Mouse (Mus musculus) CH12.LX (cell line): ENCODE results near the gene Igsf21. TPM values are rescaled to one million over a fixed set of nuclear protein-coding genes. Genes with fewer than 3 reads are reported as not detected.

Experiments used
- DNase-seq: peaks from one replicate; pipeline ENCODE4 v3.0.0-alpha.2; 2013; ENCODE audit errors: extremely low read depth
- H3K27ac ChIP-seq: 2 replicates; pipeline ENCODE4 v1.5.1; 2012; ENCODE audit warnings: low read depth, mild to moderate bottlenecking, control low read depth, moderate library complexity; ENCODE audit not compliant: insufficient read depth
- H3K27me3 ChIP-seq: replicated peaks from 2 replicates; pipeline ENCODE3; 2012; ENCODE audit warnings: inconsistent platforms
- H3K36me3 ChIP-seq, 2 experiments: replicated peaks in 1 of 2; 2 replicates each; pipeline versions ENCODE3 to v1.6.1; 2012; ENCODE audit warnings: inconsistent platforms in 1 of 2, low read length in 1 of 2, mild to moderate bottlenecking in 1 of 2, mixed read lengths in 1 of 2, moderate library complexity in 1 of 2; ENCODE audit not compliant: control insufficient read depth in 1 of 2, insufficient read depth in 1 of 2
- H3K4me1 ChIP-seq, 2 experiments: 2 replicates each; pipeline ENCODE4 v1.6.1; 2012; ENCODE audit warnings: inconsistent platforms in 1 of 2, moderate library complexity in 1 of 2; ENCODE audit not compliant: insufficient read depth in 2 of 2, control insufficient read depth in 1 of 2
- H3K4me2 ChIP-seq: 2 replicates; pipeline ENCODE4 v1.6.1; 2012; ENCODE audit warnings: low read depth, mild to moderate bottlenecking, control low read depth; ENCODE audit not compliant: poor library complexity, insufficient read depth, severe bottlenecking
- H3K4me3 ChIP-seq, 3 experiments: fragments of 150-350 bp in 1 of 3; sonication (generic) in 1 of 3; replicated peaks in 1 of 3; 2 replicates each; pipeline versions ENCODE3 to v1.5.1; 2011 to 2012; ENCODE audit warnings: low read depth in 2 of 3, low read length in 2 of 3, mild to moderate bottlenecking in 2 of 3, moderate library complexity in 2 of 3, control low read depth in 1 of 3, improper control_type of control experiment in 1 of 3, inconsistent platforms in 1 of 3, mixed read lengths in 1 of 3; ENCODE audit not compliant: poor library complexity in 1 of 3
- H3K79me2 ChIP-seq: replicated peaks from 2 replicates; pipeline ENCODE4 v1.6.1; 2012; ENCODE audit warnings: mild to moderate bottlenecking, moderate library complexity; ENCODE audit not compliant: control insufficient read depth, poor library complexity, insufficient read depth, severe bottlenecking; ENCODE audit errors: extremely low read depth
- H3K9ac ChIP-seq: 2 replicates; pipeline ENCODE4 v1.6.1; 2012; ENCODE audit warnings: low read depth, mild to moderate bottlenecking, control low read depth, moderate library complexity; ENCODE audit not compliant: insufficient read depth
- H3K9me3 ChIP-seq: replicated peaks from 2 replicates; pipeline ENCODE3; 2012; ENCODE audit warnings: low read length, inconsistent platforms, mixed read lengths
- BHLHE40 ChIP-seq: IDR thresholded peaks from 2 replicates; pipeline ENCODE4 v1.6.1; 2011; ENCODE audit warnings: mild to moderate bottlenecking, low read depth, low read length, improper control_type of control experiment
- CHD1 ChIP-seq: IDR thresholded peaks from 2 replicates; pipeline ENCODE4 v1.6.1; 2012; ENCODE audit warnings: low read depth, low read length, improper control_type of control experiment, inconsistent platforms
- CHD2 ChIP-seq: IDR thresholded peaks from 2 replicates; pipeline ENCODE4 v1.6.1; 2011; ENCODE audit warnings: low read length, improper control_type of control experiment
- KAT2A ChIP-seq: IDR thresholded peaks from 2 replicates; pipeline ENCODE4 v1.6.1; 2012; ENCODE audit warnings: low read length, improper control_type of control experiment, inconsistent platforms; ENCODE audit not compliant: insufficient replicate concordance
- MEF2A ChIP-seq: IDR thresholded peaks from 2 replicates; pipeline ENCODE4 v1.6.1; 2014; ENCODE audit warnings: low read depth, mild to moderate bottlenecking, inconsistent platforms, low read length, improper control_type of control experiment, borderline replicate concordance
- MYC ChIP-seq: IDR thresholded peaks from 2 replicates; pipeline ENCODE4 v1.6.1; 2011; ENCODE audit warnings: low read depth, mild to moderate bottlenecking, improper control_type of control experiment, low read length
- PAX5 ChIP-seq: IDR thresholded peaks from 2 replicates; pipeline ENCODE4 v1.6.1; 2012; ENCODE audit warnings: low read length, inconsistent platforms, mixed read lengths
- POLR2A ChIP-seq: IDR thresholded peaks from 2 replicates; pipeline ENCODE4 v1.6.1; 2011; ENCODE audit warnings: low read depth, mild to moderate bottlenecking, improper control_type of control experiment, low read length
- POLR2AphosphoS2 ChIP-seq: IDR thresholded peaks from 2 replicates; pipeline ENCODE4 v1.6.1; 2011; ENCODE audit warnings: low read depth, low read length, improper control_type of control experiment
- RAD21 ChIP-seq: IDR thresholded peaks from 2 replicates; pipeline ENCODE4 v1.6.1; 2011; ENCODE audit warnings: low read depth, mild to moderate bottlenecking, low read length, improper control_type of control experiment, moderate library complexity
- TBP ChIP-seq: conservative IDR thresholded peaks from 2 replicates; pipeline ENCODE4 v1.6.1; 2011; ENCODE audit warnings: low read depth, low read length, improper control_type of control experiment
- USF2 ChIP-seq: conservative IDR thresholded peaks from 2 replicates; pipeline ENCODE4 v1.6.1; 2011; ENCODE audit warnings: low read depth, low read length, improper control_type of control experiment
- ZC3H11A ChIP-seq: IDR thresholded peaks from 2 replicates; pipeline ENCODE4 v1.6.1; 2012; ENCODE audit warnings: low read depth, mild to moderate bottlenecking, inconsistent platforms, low read length, improper control_type of control experiment
- ZKSCAN1 ChIP-seq: IDR thresholded peaks from 2 replicates; pipeline ENCODE4 v1.6.1; 2012; ENCODE audit warnings: low read depth, inconsistent platforms, low read length, improper control_type of control experiment, borderline replicate concordance
- ZMIZ1 ChIP-seq: IDR thresholded peaks from 2 replicates; pipeline ENCODE4 v1.6.1; 2012; ENCODE audit warnings: low read depth, mild to moderate bottlenecking, inconsistent platforms, low read length, improper control_type of control experiment
- ZNF384 ChIP-seq: IDR thresholded peaks from 2 replicates; pipeline ENCODE4 v1.6.1; 2012; ENCODE audit warnings: low read depth, low read length, improper control_type of control experiment, inconsistent platforms
- dilution Hi-C: fragments of 300-500 bp; cut with MboI; formaldehyde crosslinking; loops from 2 replicates; pipeline ENCODE4 v1.14.3; 2020; ENCODE audit warnings: low sequenced_read_pairs; ENCODE audit not compliant: extremely low pct_unique_long_range_greater_than_20kb, extremely low pct_ligation_motif_present
- in situ Hi-C: fragments of 300-500 bp; cut with MboI; formaldehyde crosslinking; loops from 3 replicates; pipeline ENCODE4 v1.14.3; 2019; ENCODE audit warnings: low sequenced_read_pairs, low pct_ligation_motif_present, low pct_unique_long_range_greater_than_20kb, mixed read lengths
- polyA plus RNA-seq: library from polyadenylated mRNA; unstranded; fragments of >175 nt; gene quantifications from 2 replicates; pipeline ENCODE4 v1.2.1, GENCODE M21; 2012; ENCODE audit warnings: low read depth; ENCODE audit not compliant: insufficient read length
- total RNA-seq, 2 experiments: library from RNA; depleted of rRNA; stranded (reverse); fragments of 300-350 nt in 1 of 2; fragments of >200 nt in 1 of 2; gene quantifications; 2 replicates each; pipeline ENCODE4 v1.2.3; 2012 to 2014

Gene Igsf21
- total and polyA plus RNA-seq, 3 experiments, result not detected

DNA sequence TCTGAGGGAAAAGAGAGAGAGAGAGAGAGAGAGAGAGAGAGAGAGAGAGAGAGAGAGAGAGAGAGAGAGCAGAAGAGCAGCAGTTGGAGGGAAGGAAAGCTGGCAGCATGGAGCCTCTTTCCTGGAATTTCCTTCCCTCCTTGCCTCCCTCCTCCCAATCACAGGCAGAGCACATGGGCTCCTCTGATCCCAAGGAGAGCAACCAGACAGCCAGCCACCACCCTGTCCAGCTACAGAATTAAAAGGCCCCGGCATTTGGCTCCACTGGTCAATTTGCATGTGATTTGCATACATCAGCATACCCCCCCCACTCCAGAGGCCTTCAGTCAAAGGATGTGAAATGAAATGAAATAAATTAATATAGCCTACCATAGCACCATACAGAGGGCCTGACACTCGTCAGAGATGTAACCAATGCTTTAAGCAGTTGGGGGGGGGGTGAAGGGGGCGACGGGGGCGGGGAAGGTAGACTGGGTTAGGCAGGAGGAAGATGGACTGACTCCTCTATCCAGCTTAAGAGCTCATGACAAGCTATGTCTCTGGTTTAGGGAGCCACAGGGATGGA lies 91.6 kb downstream of the Igsf21 start:
- in situ Hi-C loops (no loop called here), dilution Hi-C loops (no loop called here)
- H3K4me3 ChIP-seq, result no peak overlapping the region
- H3K79me2 ChIP-seq, result no peaks in the 10 kb centered on the region
- H3K27me3 ChIP-seq, result no peaks in the 10 kb centered on the region
- H3K4me1 ChIP-seq, result no peaks in the 10 kb centered on the region
- H3K4me2 ChIP-seq, result no peak overlapping the region
- no peaks in the 10 kb centered on the region for H3K36me3 ChIP-seq
- no peak for DNase-seq
- H3K27ac ChIP-seq, result no peak overlapping the region
- H3K9me3 ChIP-seq, result peaks cover 29% of the 10 kb centered on the region
- no peak for TF ChIP-seq CHD2
- no peak for TF ChIP-seq CHD1
- no peak for TF ChIP-seq ZC3H11A
- no peak for TF ChIP-seq ZNF384
- no peak for TF ChIP-seq USF2
- TF ChIP-seq, all 38 proteins: peak for 0
- no peak overlapping the region for H3K9ac ChIP-seq

DNA sequence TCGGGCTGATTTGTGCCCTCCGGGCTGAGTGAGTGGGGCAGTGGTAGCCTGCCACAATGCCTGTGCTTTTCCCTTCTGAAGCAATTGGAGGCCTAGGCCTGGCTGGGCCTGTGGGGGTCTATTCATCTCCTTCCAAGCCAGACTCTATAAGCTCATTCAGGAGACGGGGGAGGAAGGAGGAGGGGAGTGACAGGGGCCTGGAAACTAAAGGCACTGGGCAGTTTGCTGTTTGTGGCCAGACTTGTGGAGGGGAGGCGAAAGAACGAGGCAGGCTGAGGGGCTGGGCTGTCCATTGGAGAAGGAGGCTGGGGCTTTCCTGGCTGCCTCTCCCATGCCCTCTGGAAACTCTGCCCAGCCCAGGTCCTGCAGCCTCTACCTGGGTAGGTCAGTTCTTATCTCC lies 92.1 kb downstream of the Igsf21 start:
- Histone ChIP-seq H3K9me3 (peaks cover 29% of the 10 kb centered on the region), H3K27me3 (no peaks in the 10 kb centered on the region), H3K4me3 (no peak overlapping the region), H3K9ac (no peak overlapping the region), H3K27ac (no peak overlapping the region), H3K4me1 (no peaks in the 10 kb centered on the region), H3K36me3 (no peaks in the 10 kb centered on the region), H3K79me2 (no peaks in the 10 kb centered on the region), H3K4me2 (no peak overlapping the region)
- in situ Hi-C loops (no loop called here), dilution Hi-C loops (no loop called here)
- no peak for DNase-seq
- TF ChIP-seq ZNF384 (no peak), POLR2AphosphoS2 (no peak), PAX5 (no peak), BHLHE40 (no peak), TBP (no peak), CHD1 (no peak), KAT2A (no peak), ZKSCAN1 (no peak), USF2 (no peak), MYC (no peak), ZMIZ1 (no peak), POLR2A (no peak), MEF2A (no peak), RAD21 (no peak)
